Mouse (Mus musculus): Measurements from ENCODE around the gene Sept4.

The Sept4 gene

DNA sequence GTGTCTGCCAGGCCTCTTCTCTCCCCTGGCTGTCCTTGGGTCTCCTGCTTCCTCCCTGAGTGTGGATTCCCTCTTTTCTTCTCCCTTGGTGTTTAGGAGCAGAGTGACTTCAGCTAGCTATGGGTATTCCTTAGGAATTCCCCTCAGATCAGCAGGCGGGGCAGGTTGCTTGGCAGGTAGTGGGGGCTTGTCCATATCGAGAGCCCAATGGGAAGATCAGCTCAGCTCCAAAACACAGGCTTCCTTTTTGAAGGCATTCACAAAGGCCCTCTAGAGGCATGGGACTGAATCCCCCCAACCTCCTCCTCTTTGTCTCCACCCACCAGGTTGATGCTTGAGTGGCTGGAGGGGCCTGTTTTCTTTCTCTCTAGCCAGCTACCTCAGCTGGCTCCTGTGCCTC, 27.8 kb downstream of the Sept4 start:
- in situ Hi-C loops (cut with MboI; ENCODE audit: unreplicated experiment in 2 of 2), result no loop called here

DNA sequence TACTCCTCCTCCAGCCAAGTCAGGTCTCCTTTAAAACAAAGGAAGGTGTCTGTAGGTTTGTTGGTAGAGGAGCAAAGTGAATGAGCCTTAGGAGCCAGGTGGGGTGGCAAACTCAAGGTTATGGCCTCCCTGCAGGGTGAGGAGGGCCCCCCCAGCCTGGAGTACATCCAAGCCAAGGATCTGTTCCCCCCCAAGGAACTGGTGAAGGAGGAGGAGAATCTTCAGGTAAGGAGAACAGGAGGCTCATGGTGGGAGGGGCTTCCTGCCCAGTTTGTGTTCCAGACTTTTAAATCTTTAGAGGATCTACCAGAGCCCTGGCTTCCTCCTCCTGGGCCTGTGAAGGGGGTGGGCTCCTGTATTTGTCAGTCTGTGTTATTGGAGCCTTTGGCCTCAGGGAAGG, 28.4 kb downstream of the Sept4 start:
- in situ Hi-C loops (cut with MboI; ENCODE audit: unreplicated experiment in 2 of 2), result no loop called here

DNA sequence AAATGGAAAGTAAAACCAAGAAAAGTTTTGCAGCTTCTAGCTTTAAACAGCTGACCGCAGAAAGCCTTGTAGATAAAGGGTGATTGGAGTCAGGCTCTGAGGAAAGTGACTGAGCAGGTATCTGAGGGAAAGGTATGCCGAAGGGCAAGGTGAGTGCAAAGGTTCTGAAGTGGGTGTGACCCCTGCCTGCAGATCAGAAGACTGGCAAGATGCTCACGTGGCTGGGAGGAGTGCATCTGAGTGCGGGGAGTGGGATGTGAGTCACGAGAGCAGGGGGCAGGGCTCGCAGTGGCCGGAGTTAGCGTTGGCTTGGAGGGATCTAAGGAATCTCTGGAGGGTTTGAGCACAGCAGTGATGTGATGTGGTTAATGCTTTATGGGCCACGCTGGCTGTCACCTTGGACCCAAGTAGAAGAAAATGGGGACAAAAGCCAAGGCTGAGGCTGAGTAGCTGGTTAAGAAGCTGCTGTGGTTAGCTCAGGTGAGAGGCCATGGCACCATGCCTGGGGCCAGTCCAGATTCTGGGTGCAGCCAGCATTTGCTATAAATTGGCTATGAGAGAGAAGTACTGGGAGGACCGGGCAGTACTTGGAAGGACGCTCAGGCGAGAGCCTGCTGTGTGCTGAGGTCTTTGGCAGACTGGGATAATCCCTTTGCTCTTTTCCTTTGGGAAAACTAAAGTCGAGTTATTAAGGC, 30.8 kb downstream of the Sept4 start:
- in situ Hi-C loops (cut with MboI; ENCODE audit: unreplicated experiment in 2 of 2), result no loop called here

DNA sequence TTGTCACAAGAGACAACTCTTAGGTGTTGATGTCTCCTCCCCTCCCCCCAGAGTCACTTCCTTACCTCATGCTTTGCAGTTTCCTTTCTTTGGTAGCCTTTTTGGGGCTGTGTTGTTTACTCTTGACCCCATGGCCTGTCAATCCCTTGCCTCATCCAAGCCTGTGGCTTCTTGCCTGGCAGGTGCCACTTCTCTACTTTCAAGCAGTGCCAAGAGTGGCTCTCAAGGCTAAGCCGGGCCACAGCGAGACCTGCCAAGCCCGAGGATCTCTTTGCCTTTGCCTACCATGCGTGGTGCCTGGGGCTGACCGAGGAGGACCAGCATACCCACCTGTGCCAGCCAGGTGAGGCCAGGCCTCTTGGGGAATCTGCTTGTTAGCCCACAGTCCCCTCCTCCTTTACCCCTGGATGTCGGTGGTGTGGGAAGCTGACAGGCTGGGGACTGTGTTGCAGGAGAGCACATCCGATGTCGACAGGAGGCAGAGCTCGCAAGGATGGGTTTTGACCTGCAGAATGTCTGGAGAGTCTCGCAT, 31.7 kb downstream of the Sept4 start:
- in situ Hi-C loops (cut with MboI; ENCODE audit: unreplicated experiment in 2 of 2), result no loop called here

DNA sequence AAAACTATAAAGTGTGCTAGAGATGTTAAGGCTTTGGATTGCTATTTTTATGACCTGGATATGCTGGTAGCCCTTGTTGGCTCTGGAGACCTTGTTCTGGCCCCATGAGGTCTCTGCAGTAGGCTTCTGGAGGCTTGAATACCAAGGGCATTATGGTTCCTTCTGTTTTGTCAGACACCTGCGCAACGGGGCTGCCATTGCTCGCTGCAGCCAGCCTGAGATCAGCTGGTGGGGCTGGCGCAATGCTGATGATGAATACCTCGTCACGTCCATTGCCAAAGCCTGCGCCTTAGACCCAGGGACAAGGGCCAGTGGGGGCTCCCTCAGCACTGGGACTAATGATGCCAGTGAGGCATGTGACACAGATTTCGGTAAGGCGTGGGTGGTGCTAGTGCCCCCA, 33.5 kb downstream of the Sept4 start:
- in situ Hi-C loops (cut with MboI; ENCODE audit: unreplicated experiment in 2 of 2), result no loop called here

DNA sequence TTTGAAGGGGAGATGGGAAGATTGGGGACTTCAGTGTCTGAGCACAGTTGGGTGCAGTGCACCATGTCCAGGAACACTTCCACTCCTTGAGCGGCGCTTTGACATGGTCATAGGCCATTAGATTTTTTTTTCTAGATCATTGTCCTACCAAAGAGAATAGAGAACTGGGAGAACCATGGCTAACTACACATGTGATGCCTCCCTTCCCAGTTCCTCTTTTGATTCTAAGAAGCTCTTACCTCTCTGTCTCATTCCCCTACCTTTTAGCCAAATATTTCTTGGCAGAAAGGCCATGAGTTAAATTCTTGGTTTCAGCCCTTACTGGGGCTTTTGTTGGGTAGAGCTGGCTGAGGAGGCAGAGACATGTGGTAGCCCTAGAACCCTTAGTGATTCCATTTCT, 34.9 kb downstream of the Sept4 start:
- in situ Hi-C loops (cut with MboI; ENCODE audit: unreplicated experiment in 2 of 2), result no loop called here

DNA sequence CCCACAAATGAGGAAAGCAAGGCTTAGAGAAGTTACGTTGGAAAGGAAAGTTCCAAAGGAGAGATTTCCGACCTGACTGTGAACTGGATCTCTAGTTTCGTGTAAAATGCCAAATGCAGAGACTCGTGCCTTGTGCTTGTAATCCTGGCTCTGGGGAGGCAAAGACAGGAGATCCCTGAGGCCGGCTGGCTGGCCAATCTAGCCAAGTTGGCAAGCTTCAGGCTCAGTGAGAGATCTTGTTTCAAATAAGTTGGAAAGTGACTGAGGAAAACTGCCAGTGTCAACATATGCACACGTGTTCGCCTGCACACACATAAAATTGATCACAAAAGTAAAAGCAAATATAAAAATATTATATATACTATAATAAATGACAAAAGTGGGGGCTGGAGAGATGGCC, 40.6 kb downstream of the Sept4 start:
- in situ Hi-C loops (cut with MboI; ENCODE audit: unreplicated experiment in 2 of 2), result no loop called here

DNA sequence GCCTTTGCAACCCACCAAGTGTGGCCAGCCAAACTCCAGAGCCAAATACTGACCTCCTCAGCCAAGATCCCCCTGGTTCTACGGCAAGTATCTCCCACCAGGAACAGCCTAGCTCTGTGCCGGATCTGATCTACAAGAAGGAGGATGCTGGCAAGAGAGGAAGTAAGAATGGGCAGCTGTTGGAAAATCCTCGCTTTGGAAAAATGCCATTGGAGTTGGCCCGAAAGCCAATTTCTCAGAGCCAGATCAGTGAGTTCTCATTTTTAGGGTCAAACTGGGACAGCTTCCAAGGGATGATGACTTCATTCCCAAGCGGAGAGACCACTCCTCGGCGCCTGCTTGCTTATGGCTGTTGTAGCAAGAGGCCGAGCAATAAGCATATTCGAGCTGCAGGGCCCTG, 42.8 kb downstream of the Sept4 start:
- in situ Hi-C loops (cut with MboI; ENCODE audit: unreplicated experiment in 2 of 2), result no loop called here

DNA sequence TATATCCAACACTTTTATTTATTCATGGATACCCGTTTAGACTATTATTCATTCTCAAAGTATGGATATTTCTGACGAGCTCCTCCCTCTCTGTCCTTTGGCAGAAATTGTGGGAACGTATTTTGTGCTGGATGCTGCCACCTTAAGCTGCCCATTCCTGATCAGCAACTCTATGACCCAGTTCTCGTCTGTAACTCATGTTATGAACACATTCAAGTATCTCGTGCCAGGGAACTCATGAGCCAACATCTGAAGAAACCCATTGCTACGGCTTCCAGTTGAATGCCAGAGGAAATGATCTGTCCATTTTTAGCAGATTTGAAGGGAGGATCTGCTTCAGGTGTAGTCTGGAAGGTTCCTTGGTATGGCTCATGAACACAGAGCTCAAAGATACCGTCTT, 45.3 kb downstream of the Sept4 start:
- in situ Hi-C loops (cut with MboI; ENCODE audit: unreplicated experiment in 2 of 2), result no loop called here

DNA sequence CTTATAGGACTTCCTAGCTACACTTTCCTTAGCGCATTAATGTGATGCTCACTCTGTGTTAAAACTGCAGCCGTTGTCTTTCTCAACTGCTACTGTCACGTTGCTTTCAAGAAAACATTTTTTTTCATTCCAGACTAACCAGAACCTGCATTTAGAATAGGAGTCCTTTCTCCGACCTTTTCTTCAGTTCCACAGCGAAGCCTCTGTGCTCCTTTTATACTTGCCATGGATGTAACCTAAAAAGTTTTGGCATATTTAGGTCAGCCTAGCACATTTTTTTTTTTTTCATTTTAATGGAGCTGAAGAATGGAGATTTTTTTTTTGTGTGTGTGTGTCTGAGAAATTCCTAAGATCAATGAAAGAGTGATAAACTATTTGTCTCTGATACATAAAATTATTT, 46.8 kb downstream of the Sept4 start:
- in situ Hi-C loops (cut with MboI; ENCODE audit: unreplicated experiment in 2 of 2), result no loop called here

DNA sequence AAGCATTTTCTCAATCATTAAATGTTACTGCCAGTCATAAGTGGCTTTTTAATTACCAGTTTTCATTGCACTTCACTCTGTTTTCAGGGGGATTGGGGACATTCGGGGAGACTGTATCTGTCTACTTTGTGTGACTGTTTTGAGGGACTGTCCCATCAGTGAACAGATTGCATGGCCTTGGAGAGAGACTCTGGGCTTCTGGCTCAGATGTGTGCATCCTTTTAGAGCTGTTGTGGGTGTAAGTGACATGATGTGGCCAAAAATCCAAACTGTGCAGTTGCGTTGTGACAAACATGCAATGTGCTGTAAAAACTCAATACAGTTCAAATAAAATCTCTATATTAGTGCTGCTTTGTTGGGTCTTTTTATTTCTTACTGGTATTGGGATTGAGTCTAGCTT, 47.2 kb downstream of the Sept4 start:
- in situ Hi-C loops (cut with MboI; ENCODE audit: unreplicated experiment in 2 of 2), result no loop called here

DNA sequence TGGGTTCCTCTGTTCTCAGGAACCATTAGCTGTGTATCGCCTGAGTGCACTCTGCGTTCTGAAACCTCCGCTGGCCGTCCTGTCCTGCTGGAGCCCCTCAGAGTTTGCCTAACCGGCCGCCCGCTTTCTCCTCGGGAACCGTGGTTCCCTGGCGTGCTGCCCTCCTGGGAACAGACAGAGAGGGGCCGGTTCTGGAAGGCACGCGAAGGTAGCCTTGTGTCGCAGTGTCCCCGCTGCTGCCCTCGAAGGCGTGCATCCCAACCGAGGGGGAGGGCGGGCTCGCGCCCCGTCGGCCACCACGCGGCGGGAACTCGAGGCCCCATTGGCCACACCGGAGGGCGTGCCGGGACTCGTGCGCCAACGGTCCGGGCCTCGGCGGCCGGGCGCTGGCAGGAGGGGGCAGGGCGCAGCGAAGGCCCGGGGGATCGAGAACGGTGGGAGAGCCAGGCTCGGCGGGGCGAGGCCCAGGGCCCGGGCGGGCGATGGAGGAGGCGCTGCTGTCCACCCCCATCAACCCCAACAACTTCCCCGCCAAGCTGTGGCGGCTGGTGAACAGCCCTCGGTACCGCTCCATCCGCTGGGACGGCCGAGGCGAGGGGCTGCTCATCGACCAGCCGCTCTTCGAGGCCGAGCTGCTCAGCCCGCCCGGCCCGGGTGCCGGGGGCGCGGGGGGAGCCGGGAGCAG, 48.2 kb downstream of the Sept4 start, which contains the start of gene Hsf5:
Gene Hsf5, plus strand, starts transcription at position 375 of the 685 bp plus-strand sequence.
- in situ Hi-C loops (cut with MboI; ENCODE audit: unreplicated experiment in 2 of 2), result no loop called here

DNA sequence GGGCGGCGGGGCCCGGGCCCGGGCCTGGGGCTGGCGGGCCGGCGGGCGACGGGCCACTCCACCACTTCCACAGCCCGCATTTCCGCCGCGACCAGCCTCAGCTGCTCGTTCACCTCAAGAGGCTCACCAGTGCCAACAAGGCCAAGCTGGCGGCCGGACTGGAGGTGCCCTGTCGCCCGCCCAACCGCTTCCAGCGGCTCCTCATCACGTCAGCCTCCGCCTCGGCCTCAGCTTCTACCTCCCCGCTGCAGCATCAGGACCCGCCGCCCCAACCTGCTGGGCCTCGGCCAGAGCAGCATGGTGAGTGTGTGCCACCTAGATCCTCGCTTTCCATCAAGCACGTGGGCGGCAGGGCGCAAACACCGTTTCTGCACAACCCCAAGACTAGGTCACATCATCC, 48.9 kb downstream of the Sept4 start:
- in situ Hi-C loops (cut with MboI; ENCODE audit: unreplicated experiment in 2 of 2), result no loop called here

DNA sequence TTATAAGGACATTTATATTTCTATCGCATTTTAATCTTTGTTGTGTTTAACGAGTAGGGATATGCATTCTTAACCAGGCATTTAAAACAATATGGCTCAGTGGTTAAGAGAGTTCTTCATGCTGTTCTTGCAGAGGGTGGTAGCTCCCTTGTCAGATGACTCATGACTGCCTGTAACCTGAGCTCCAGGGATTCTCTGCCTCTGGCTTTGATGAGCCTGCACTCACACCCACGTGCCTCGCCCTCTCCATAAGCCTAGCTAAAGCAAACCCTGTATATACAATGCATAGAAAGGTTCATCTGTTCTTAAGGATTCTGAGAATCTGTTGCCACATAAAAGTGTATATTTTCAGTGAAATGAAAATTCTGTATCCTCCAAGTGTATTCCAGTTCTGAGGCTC, 54.5 kb downstream of the Sept4 start:
- in situ Hi-C loops (cut with MboI; ENCODE audit: unreplicated experiment in 2 of 2), result no loop called here

DNA sequence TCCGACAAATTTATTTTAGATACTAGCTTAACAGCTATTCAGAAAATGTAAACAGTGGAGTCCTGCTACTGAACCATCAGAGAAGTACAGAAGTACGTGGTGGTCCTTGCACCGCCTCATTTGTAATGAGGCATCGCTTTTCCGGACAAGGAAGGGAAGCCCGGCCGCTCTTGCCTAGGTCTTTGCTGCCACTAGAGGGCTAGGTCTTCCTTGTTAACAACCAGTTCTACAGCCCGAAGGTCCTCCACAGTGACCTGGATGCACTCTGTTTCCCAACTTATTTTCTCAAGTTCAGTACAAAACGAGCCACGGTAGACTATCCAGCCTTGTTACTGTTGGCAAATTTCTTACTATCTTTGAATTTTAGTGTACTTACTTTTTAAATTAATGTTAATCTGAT, 61.2 kb downstream of the Sept4 start:
- in situ Hi-C loops (cut with MboI; ENCODE audit: unreplicated experiment in 2 of 2), result no loop called here

DNA sequence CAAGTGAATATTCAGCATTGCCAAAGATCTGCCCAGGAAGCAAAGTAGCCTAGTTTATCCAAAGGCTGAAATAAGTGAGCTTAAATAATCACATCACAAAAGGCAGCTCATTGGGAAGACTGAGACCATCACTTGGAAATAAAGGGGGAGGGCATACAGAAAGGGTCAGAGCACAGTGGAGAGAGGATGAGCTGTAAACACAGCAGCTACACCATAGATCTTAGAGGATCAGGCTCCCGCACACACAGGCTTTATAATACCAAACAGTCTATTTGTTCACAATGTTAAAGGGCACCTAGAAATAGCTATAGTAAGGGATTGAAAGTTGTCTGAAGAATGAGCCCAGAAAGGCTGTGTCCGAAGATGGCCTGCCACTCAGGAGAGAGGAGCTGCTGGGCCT, 70.1 kb downstream of the Sept4 start:
- in situ Hi-C loops (cut with MboI; ENCODE audit: unreplicated experiment in 2 of 2), result no loop called here

DNA sequence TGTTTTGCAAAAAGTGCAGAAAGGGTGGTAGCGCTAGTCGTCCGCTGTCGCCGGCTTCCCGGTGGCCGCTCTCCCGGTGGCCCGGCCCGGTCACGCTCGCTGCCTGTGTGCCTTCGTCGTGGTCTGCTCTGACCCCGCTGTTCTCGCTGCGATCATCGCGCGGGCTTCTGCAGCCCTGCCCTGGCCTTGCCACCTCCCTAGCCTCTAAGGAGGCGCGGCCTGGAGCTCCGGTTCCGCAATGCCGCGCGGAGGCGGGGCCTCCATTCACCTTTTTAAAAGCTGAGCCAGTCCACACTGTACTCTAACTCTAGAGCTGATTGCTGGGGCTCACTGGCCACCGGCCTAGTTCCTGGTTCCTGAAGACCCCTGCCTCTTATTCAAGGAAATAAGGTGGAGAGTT, 70.5 kb downstream of the Sept4 start:
- in situ Hi-C loops (cut with MboI; ENCODE audit: unreplicated experiment in 2 of 2), result no loop called here

Measured in v-Abl transformed pro-B cells (cell line).